Mouse (Mus musculus) spleen, adult 2 months (tissue): ENCODE measurements around the gene Rora.

Source experiments
- CTCF ChIP-seq: fragments of 200-500 bp; IDR thresholded peaks from 2 replicates; pipeline ENCODE4 v1.5.1; 2011; ENCODE audit warnings: mild to moderate bottlenecking, inconsistent platforms; ENCODE audit not compliant: insufficient read depth, insufficient read length, insufficient replicate concordance; ENCODE audit errors: extremely low read depth
- POLR2A ChIP-seq: fragments of 200-500 bp; IDR thresholded peaks from 2 replicates; pipeline ENCODE4 v1.6.1; 2011; ENCODE audit warnings: low read depth, low read length, inconsistent platforms

GRCm38 (mm10) chr9:69299484-69299883 lies 645.9 kb downstream of the Rora start:
- TF ChIP-seq CTCF (no peak), POLR2A (no peak)
